Comparison of ENCODE assay signal across 9 mouse cellular contexts in the genomic region with DNA sequence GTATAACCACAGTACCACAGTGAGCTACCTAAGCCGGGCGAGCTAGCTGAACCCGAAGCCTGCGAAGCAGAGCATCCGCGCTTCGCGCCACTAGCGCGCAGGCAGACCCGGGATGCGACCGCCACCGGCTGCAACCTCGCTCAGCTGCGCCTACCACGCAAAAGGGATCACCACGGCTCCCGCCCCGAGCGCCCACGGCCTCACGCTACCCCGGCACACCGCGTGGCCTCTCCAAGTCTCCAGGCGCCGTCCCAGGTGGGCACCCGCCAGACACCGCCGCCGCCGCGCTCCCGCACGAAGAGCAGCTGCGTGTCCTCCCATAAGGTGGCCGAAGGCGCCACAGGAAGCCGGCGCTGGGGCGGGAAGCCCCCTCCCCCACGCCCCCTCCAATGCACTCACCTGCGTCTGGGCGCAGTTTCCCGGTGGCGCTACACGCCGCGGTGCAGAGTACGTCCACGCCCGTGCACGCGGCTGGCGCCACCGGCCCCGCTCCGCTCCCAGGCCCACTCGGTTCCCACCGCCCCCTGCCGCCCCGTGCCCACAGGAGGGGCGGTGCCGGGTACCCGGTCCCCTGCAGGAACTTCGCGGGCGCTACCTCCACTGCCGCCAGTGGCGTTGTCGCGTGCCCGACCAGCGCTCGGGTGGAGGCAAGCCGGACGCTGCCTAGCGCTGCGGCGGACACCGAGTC. TPM values are rescaled to one million over a fixed set of nuclear protein-coding genes. Genes with fewer than 3 reads are reported as not detected.
DNase-seq lines count a peak whose midpoint lies in the region; ATAC-seq and TF ChIP-seq lines count a peak whose summit lies in the region.
"Had no signal": no experiment of that assay in that cellular context is flagged by ENCODE, and none has a peak within 500 bp of the region (broad histone marks: within the 10 kb centered on the region; RNA-seq: fewer than 3 reads in every experiment).

No protein-coding gene starts in this region.

- H3K4me2 ChIP-seq in hindbrain, embryonic 15.5 days: peak overlapping the region; percentile 93
- H3K4me2 ChIP-seq in liver, embryonic 14.5 days (ENCODE audit: low read depth): peak overlapping the region; percentile 55
- peak overlapping the region; percentile 99 for H3K4me2 ChIP-seq in stomach, embryonic 16.5 days (ENCODE audit: low read depth, low read length)

- H3K4me3 ChIP-seq in erythroblast, embryonic 14.5 days (replicated peaks): peak overlapping the region; percentile 22
- peak overlapping the region; percentile 90 for H3K4me3 ChIP-seq in E14TG2a.4 (replicated peaks; ENCODE audit: low read length)
- H3K4me3 ChIP-seq in cortical plate, adult 2 months (ENCODE audit: insufficient read depth, low read length): peak overlapping the region; percentile 39
- H3K4me3 ChIP-seq in hindbrain, embryonic 15.5 days: peak overlapping the region; percentile 89
- peak overlapping the region; percentile 26 to 31; a peak in 3 of 4 replicates for H3K4me3 ChIP-seq in liver, embryonic 14.5 days (ENCODE audit: insufficient read depth in 1 of 2, low read depth in 2 of 2, low read length in 2 of 2)
- peak overlapping the region; percentile 59 for H3K4me3 ChIP-seq in stomach, embryonic 16.5 days (replicated peaks; ENCODE audit: low read length)

- under 1% methylated on average over 79 of the region's 82 CpGs for WGBS in hindbrain, embryonic 15.5 days
- WGBS in liver, embryonic 14.5 days (ENCODE audit: insufficient replicate concordance): 1% methylated on average over 80 of the region's 82 CpGs
- under 1% methylated on average over 82 of the region's 82 CpGs for WGBS in stomach, embryonic 16.5 days

- no peaks in the 10 kb centered on the region for H3K36me3 ChIP-seq in erythroblast, embryonic 14.5 days (ENCODE audit: control insufficient read depth)
- peaks cover 3% of the 10 kb centered on the region; the same call in 1 of the 2 replicates for H3K36me3 ChIP-seq in E14TG2a.4 (ENCODE audit: insufficient read depth, low read length)
- no peaks in the 10 kb centered on the region for H3K36me3 ChIP-seq in hindbrain, embryonic 15.5 days
- no peaks in the 10 kb centered on the region for H3K36me3 ChIP-seq in liver, embryonic 14.5 days (replicated peaks; ENCODE audit: control insufficient read depth, insufficient read depth, low read depth)
- no peaks in the 10 kb centered on the region for H3K36me3 ChIP-seq in stomach, embryonic 16.5 days (ENCODE audit: control insufficient read depth, insufficient read depth, low read length)

- TF ChIP-seq POLR2A in cortical plate, adult 2 months (IDR thresholded peaks at IDR 0.05; ENCODE audit: extremely low read depth, insufficient read depth, low read length): no peak

- ATAC-seq in erythroblast, adult 5-6 weeks (replicated peaks; ENCODE audit: low FRiP score, poor library complexity, severe bottlenecking): no peak
- ATAC-seq in hindbrain, embryonic 15.5 days (ENCODE audit: low FRiP score, low read depth): peak; percentile 68
- ATAC-seq in liver, embryonic 14.5 days (ENCODE audit: insufficient read depth): peak; percentile 18; the same call in 1 of the 2 replicates
- ATAC-seq in stomach, embryonic 16.5 days (ENCODE audit: insufficient read depth, low FRiP score): peak; percentile 39

- no peak for TF ChIP-seq CTCF in E14TG2a.4 (conservative IDR thresholded peaks at IDR 0.05; ENCODE audit: low read length)
- TF ChIP-seq CTCF in cortical plate, adult 2 months (IDR thresholded peaks at IDR 0.05; ENCODE audit: extremely low read depth, insufficient read depth, low read length): no peak
- no peak for TF ChIP-seq CTCF in liver, embryonic 14.5 days (IDR thresholded peaks at IDR 0.05; ENCODE audit: low read depth)

- H3K9me3 ChIP-seq in erythroblast, embryonic 14.5 days (ENCODE audit: control insufficient read depth, low read length): no peaks in the 10 kb centered on the region; the same call in 1 of the 2 replicates
- no peaks in the 10 kb centered on the region for H3K9me3 ChIP-seq in E14TG2a.4 (ENCODE audit: low read length)
- H3K9me3 ChIP-seq in hindbrain, embryonic 15.5 days: no peaks in the 10 kb centered on the region
- no peaks in the 10 kb centered on the region for H3K9me3 ChIP-seq in liver, embryonic 14.5 days (ENCODE audit: control insufficient read depth, low read length)
- H3K9me3 ChIP-seq in stomach, embryonic 16.5 days (replicated peaks; ENCODE audit: control insufficient read depth, low read length): no peaks in the 10 kb centered on the region

- TF ChIP-seq EP300 in liver, embryonic 14.5 days (IDR thresholded peaks at IDR 0.05; ENCODE audit: low read depth): no peak

- no peak for DNase-seq in liver, embryonic 14.5 days (ENCODE audit: low read depth in 3 of 3, low spot score in 3 of 3)
- DNase-seq in natural killer cell, adult 2 months (ENCODE audit: low spot score in 2 of 2): no peak

- peaks cover 65% of the 10 kb centered on the region for H3K27me3 ChIP-seq in erythroblast, embryonic 14.5 days (ENCODE audit: control insufficient read depth)
- peaks cover 35% of the 10 kb centered on the region for H3K27me3 ChIP-seq in E14TG2a.4 (ENCODE audit: insufficient read depth, low read length)
- H3K27me3 ChIP-seq in hindbrain, embryonic 15.5 days: no peaks in the 10 kb centered on the region
- H3K27me3 ChIP-seq in liver, embryonic 14.5 days (ENCODE audit: control insufficient read depth, insufficient read depth, low read length): peaks cover 60% of the 10 kb centered on the region
- H3K27me3 ChIP-seq in stomach, embryonic 16.5 days (ENCODE audit: control insufficient read depth, insufficient read depth, low read length): peaks cover 49% of the 10 kb centered on the region

- peak overlapping the region; percentile 84 for H3K27ac ChIP-seq in cortical plate, adult 2 months (ENCODE audit: insufficient read depth, low read length)
- H3K27ac ChIP-seq in hindbrain, embryonic 15.5 days (replicated peaks): peak overlapping the region; percentile 95
- H3K27ac ChIP-seq in liver, embryonic 14.5 days: no peak overlapping the region
- H3K27ac ChIP-seq in stomach, embryonic 16.5 days (ENCODE audit: low read length): no peak overlapping the region

- H3K9ac ChIP-seq in hindbrain, embryonic 15.5 days: peak overlapping the region; percentile 83
- no peak overlapping the region for H3K9ac ChIP-seq in liver, embryonic 14.5 days (replicated peaks)
- peak overlapping the region; percentile 62 for H3K9ac ChIP-seq in stomach, embryonic 16.5 days (ENCODE audit: low read length)

- H3K4me1 ChIP-seq in erythroblast, embryonic 14.5 days (ENCODE audit: control insufficient read depth): peaks cover 5% of the 10 kb centered on the region
- peaks cover 77% of the 10 kb centered on the region for H3K4me1 ChIP-seq in E14TG2a.4 (replicated peaks; ENCODE audit: low read depth, low read length)
- H3K4me1 ChIP-seq in cortical plate, adult 2 months (ENCODE audit: control insufficient read depth, insufficient read depth, low read length): no peaks in the 10 kb centered on the region
- peaks cover 40% of the 10 kb centered on the region for H3K4me1 ChIP-seq in hindbrain, embryonic 15.5 days (replicated peaks)
- H3K4me1 ChIP-seq in liver, embryonic 14.5 days (replicated peaks; ENCODE audit: control insufficient read depth in 2 of 2, insufficient read depth in 2 of 2, low read length in 1 of 2): no peaks in the 10 kb centered on the region; a peak in 1 of 4 replicates
- H3K4me1 ChIP-seq in stomach, embryonic 16.5 days (ENCODE audit: control insufficient read depth, insufficient read depth, low read length): peaks cover 12% of the 10 kb centered on the region

RNA-seq across cellular contexts. Expression of gene Elavl2, which starts 29.3 kb away (rescaled TPM):
- not detected in 2 replicates for polyA plus RNA-seq in erythroblast, embryonic 14.5 days (2012)
- total RNA-seq in erythroblast, adult 5-6 weeks (2015; ENCODE audit: low replicate concordance): not detected in 2 replicates
- total RNA-seq in erythroblast, adult 5-6 weeks (2017; ENCODE audit: low replicate concordance): not detected in 2 replicates
- 38.6 and 41.1 TPM in 2 replicates for polyA plus RNA-seq in cortical plate, adult 2 months (2012; rRNA removed)
- 141 and 143 TPM in 2 replicates for polyA plus RNA-seq in hindbrain, embryonic 15.5 days (2015; fragmentation: Nextera tagmentation; extraction: Ambion mirVana)
- polyA plus RNA-seq in liver, embryonic 14.5 days (2012; rRNA removed): 0.03 and 0.08 TPM in 2 replicates
- 0.32 TPM in 2 replicates for polyA plus RNA-seq in liver, embryonic 14.5 days (2014; fragmentation: Nextera tagmentation; extraction: Ambion mirVana)
- 5.2 and 5.5 TPM in 2 replicates for polyA plus RNA-seq in stomach, embryonic 16.5 days (2015; fragmentation: Nextera tagmentation; extraction: Ambion mirVana)
- polyA plus RNA-seq: spleen, adult 2 months had no signal

Comparison
In these comparisons a context has a peak if more than half of its experiments do, and no peak if none do; other contexts are left out.
1. H3K4me3 ChIP-seq: peak in every context shown above with its lines; median percentile 90 in E14TG2a.4; 89 in hindbrain, embryonic 15.5 days; 59 in stomach, embryonic 16.5 days; 39 in cortical plate, adult 2 months; 28 in liver, embryonic 14.5 days; 22 in erythroblast, embryonic 14.5 days.
2. H3K27ac ChIP-seq: peak in cortical plate, adult 2 months (single experiment) and hindbrain, embryonic 15.5 days (single experiment); none in liver, embryonic 14.5 days (single experiment) and stomach, embryonic 16.5 days (single experiment).
3. Peak in every context shown above with its lines, with median percentiles within 50 percentile points of each other: H3K4me2 ChIP-seq.